In the genomic region with DNA sequence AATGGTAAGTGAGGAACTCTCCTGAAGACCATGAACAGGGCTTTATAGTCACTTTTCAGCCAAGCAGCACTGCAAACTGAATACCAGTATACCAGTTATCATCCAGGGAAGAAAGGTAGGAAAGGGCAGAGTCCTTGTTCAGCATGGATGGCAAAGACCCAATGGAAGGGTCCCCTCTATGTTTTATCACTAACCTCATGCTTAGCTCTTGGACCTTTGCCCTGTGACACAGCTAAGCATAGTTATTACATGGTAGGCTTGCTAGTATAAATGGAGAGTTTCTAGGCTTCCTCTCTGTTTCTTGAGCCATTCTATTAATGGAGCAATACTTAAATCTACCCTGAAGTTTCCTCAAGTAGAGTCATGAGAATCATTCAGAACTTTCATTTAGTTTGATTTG, we compare ENCODE assay signal across 45 mouse cellular contexts. TPM values are rescaled to one million over a fixed set of nuclear protein-coding genes. Genes with fewer than 3 reads are reported as not detected.
"Had no signal": no experiment of that assay in that cellular context is flagged by ENCODE, and none has a peak within 500 bp of the region (broad histone marks: within the 10 kb centered on the region; RNA-seq: fewer than 3 reads in every experiment).

No protein-coding gene starts in this region.

- H3K9me3 ChIP-seq: limb, embryonic 10.5 days; limb, embryonic 12.5 days; limb, embryonic 13.5 days; limb, embryonic 15.5 days; liver, embryonic 12.5 days; liver, embryonic 13.5 days; liver, embryonic 15.5 days; lung, embryonic 15.5 days; megakaryocyte, embryonic 14.5 days; midbrain, embryonic 10.5 days; midbrain, embryonic 12.5 days; midbrain, embryonic 13.5 days; midbrain, embryonic 15.5 days; neural tube, embryonic 12.5 days had no signal

- DNase-seq: left cerebral cortex, postnatal 4 days; liver; liver, embryonic 13.5 days; liver, postnatal 0 days; lung, adult 18-20 months; lung, adult 2 months; lung, embryonic 14.5 days; lung, postnatal 10 days; lung, postnatal 14 days; midbrain, embryonic 14.5 days had no signal

- H3K36me3 ChIP-seq: limb, embryonic 10.5 days; limb, embryonic 12.5 days; limb, embryonic 13.5 days; limb, embryonic 15.5 days; liver, embryonic 12.5 days; liver, embryonic 13.5 days; liver, embryonic 15.5 days; lung, embryonic 15.5 days; midbrain, embryonic 10.5 days; midbrain, embryonic 12.5 days; midbrain, embryonic 13.5 days; midbrain, embryonic 15.5 days; neural tube, embryonic 12.5 days had no signal

- H3K4me2 ChIP-seq: limb, embryonic 12.5 days; limb, embryonic 13.5 days; limb, embryonic 15.5 days; liver, embryonic 11.5 days; liver, embryonic 12.5 days; liver, embryonic 13.5 days; liver, embryonic 15.5 days; lung, embryonic 14.5 days; lung, embryonic 15.5 days; midbrain, embryonic 11.5 days; midbrain, embryonic 12.5 days; midbrain, embryonic 13.5 days; midbrain, embryonic 15.5 days; neural tube, embryonic 12.5 days had no signal

- H3K4me3 ChIP-seq: limb, embryonic 10.5 days; limb, embryonic 12.5 days; limb, embryonic 13.5 days; limb, embryonic 15.5 days; liver, embryonic 12.5 days; liver, embryonic 13.5 days; liver, embryonic 15.5 days; lung, embryonic 15.5 days; megakaryocyte, embryonic 14.5 days; midbrain, embryonic 10.5 days; midbrain, embryonic 12.5 days; midbrain, embryonic 13.5 days; midbrain, embryonic 15.5 days; myocyte; neural tube, embryonic 12.5 days had no signal

- H3K27me3 ChIP-seq: limb, embryonic 12.5 days; limb, embryonic 13.5 days; limb, embryonic 15.5 days; liver, embryonic 12.5 days; liver, embryonic 13.5 days; liver, embryonic 15.5 days; lung, embryonic 15.5 days; megakaryocyte, embryonic 14.5 days; midbrain, embryonic 12.5 days; midbrain, embryonic 13.5 days; midbrain, embryonic 15.5 days; neural tube, embryonic 12.5 days had no signal

- H3K9ac ChIP-seq: limb, embryonic 12.5 days; limb, embryonic 13.5 days; limb, embryonic 15.5 days; liver, embryonic 12.5 days; liver, embryonic 13.5 days; liver, embryonic 14.5 days; liver, embryonic 15.5 days; liver, postnatal 0 days; lung, embryonic 14.5 days; lung, embryonic 15.5 days; midbrain, embryonic 12.5 days; midbrain, embryonic 13.5 days; midbrain, embryonic 15.5 days; neural tube, embryonic 12.5 days had no signal

- ATAC-seq: liver, embryonic 12.5 days; liver, postnatal 0 days; lung, postnatal 0 days; midbrain, embryonic 13.5 days; midbrain, embryonic 15.5 days; midbrain, embryonic 16.5 days had no signal

- H3K27ac ChIP-seq: limb, embryonic 10.5 days; limb, embryonic 12.5 days; limb, embryonic 13.5 days; limb, embryonic 15.5 days; liver, embryonic 12.5 days; liver, embryonic 13.5 days; liver, embryonic 14.5 days; liver, embryonic 15.5 days; lung, embryonic 15.5 days; macrophage; midbrain, embryonic 10.5 days; midbrain, embryonic 12.5 days; midbrain, embryonic 13.5 days; midbrain, embryonic 15.5 days; neural tube, embryonic 12.5 days had no signal

- H3K4me1 ChIP-seq: limb, embryonic 10.5 days; limb, embryonic 12.5 days; limb, embryonic 13.5 days; limb, embryonic 15.5 days; liver, embryonic 12.5 days; liver, embryonic 13.5 days; liver, embryonic 15.5 days; lung, embryonic 15.5 days; megakaryocyte, embryonic 14.5 days; midbrain, embryonic 10.5 days; midbrain, embryonic 12.5 days; midbrain, embryonic 13.5 days; midbrain, embryonic 15.5 days; neural tube, embryonic 12.5 days had no signal

RNA-seq across cellular contexts. Expression of gene Aadacl2, which starts 32.0 kb away (rescaled TPM):
- total RNA-seq: left cerebral cortex, adult 8-10 months; left cerebral cortex, postnatal 10 days; left cerebral cortex, postnatal 14 days; left cerebral cortex, postnatal 25 days; left cerebral cortex, postnatal 36 days; left cerebral cortex, postnatal 4 days; liver, adult 2 months; megakaryocyte progenitor cell, adult 5-6 weeks; megakaryocyte, adult 5-6 weeks; megakaryocyte-erythroid progenitor cell, adult 5-6 weeks; midbrain, postnatal 0 days; monocyte, adult 5-6 weeks had no signal
- polyA plus RNA-seq: limb, embryonic 10.5 days; limb, embryonic 11.5 days; limb, embryonic 12.5 days; limb, embryonic 13.5 days; liver, adult 2 months; liver, embryonic 11.5 days; liver, embryonic 12.5 days; liver, embryonic 13.5 days; liver, embryonic 14.5 days; liver, embryonic 15.5 days; liver, embryonic 16.5 days; liver, postnatal 0 days; lung, embryonic 14.5 days; lung, embryonic 15.5 days; lung, embryonic 16.5 days; lung, postnatal 0 days; macrophage; midbrain, embryonic 10.5 days; midbrain, embryonic 11.5 days; midbrain, embryonic 12.5 days; midbrain, embryonic 13.5 days; midbrain, embryonic 14.5 days; midbrain, embryonic 15.5 days; midbrain, embryonic 16.5 days; midbrain, postnatal 0 days; myocyte; neural tube, embryonic 11.5 days; neural tube, embryonic 12.5 days had no signal

RNA-seq across cellular contexts. Expression of gene C130079G13Rik, which starts 49.6 kb away (rescaled TPM):
- total RNA-seq: left cerebral cortex, adult 8-10 months; left cerebral cortex, postnatal 10 days; left cerebral cortex, postnatal 14 days; left cerebral cortex, postnatal 25 days; left cerebral cortex, postnatal 36 days; left cerebral cortex, postnatal 4 days; liver, adult 2 months; megakaryocyte progenitor cell, adult 5-6 weeks; megakaryocyte, adult 5-6 weeks; megakaryocyte-erythroid progenitor cell, adult 5-6 weeks; monocyte, adult 5-6 weeks had no signal
- polyA plus RNA-seq: limb, embryonic 10.5 days; limb, embryonic 11.5 days; limb, embryonic 12.5 days; limb, embryonic 13.5 days; liver, adult 2 months; liver, embryonic 11.5 days; liver, embryonic 12.5 days; liver, embryonic 13.5 days; liver, embryonic 14.5 days; liver, embryonic 15.5 days; liver, embryonic 16.5 days; liver, postnatal 0 days; lung, embryonic 14.5 days; lung, embryonic 15.5 days; lung, embryonic 16.5 days; lung, postnatal 0 days; macrophage; midbrain, embryonic 10.5 days; midbrain, embryonic 11.5 days; midbrain, embryonic 12.5 days; midbrain, embryonic 13.5 days; midbrain, embryonic 14.5 days; midbrain, embryonic 15.5 days; midbrain, embryonic 16.5 days; midbrain, postnatal 0 days; myocyte; neural tube, embryonic 11.5 days; neural tube, embryonic 12.5 days had no signal

RNA-seq across cellular contexts. Expression of gene Aadac, which starts 50.9 kb away (rescaled TPM):
- total RNA-seq: left cerebral cortex, adult 8-10 months; left cerebral cortex, postnatal 10 days; left cerebral cortex, postnatal 14 days; left cerebral cortex, postnatal 25 days; left cerebral cortex, postnatal 36 days; left cerebral cortex, postnatal 4 days; megakaryocyte progenitor cell, adult 5-6 weeks; megakaryocyte, adult 5-6 weeks; megakaryocyte-erythroid progenitor cell, adult 5-6 weeks; midbrain, postnatal 0 days; monocyte, adult 5-6 weeks had no signal
- polyA plus RNA-seq: limb, embryonic 10.5 days; limb, embryonic 11.5 days; limb, embryonic 12.5 days; limb, embryonic 13.5 days; macrophage; midbrain, embryonic 10.5 days; midbrain, embryonic 11.5 days; midbrain, embryonic 12.5 days; midbrain, embryonic 13.5 days; midbrain, embryonic 14.5 days; midbrain, embryonic 15.5 days; midbrain, embryonic 16.5 days; midbrain, postnatal 0 days; myocyte; neural tube, embryonic 11.5 days had no signal
